Mouse (Mus musculus) left cerebral cortex, adult 9 months (tissue): ENCODE data around the gene Mrtfa.

Experiments
- DNase-seq, 2 experiments: peaks; one replicate each; pipeline ENCODE4 v3.0.0; 2022; ENCODE audit warnings: low spot score in 2 of 2

Mrtfa gene

DNA sequence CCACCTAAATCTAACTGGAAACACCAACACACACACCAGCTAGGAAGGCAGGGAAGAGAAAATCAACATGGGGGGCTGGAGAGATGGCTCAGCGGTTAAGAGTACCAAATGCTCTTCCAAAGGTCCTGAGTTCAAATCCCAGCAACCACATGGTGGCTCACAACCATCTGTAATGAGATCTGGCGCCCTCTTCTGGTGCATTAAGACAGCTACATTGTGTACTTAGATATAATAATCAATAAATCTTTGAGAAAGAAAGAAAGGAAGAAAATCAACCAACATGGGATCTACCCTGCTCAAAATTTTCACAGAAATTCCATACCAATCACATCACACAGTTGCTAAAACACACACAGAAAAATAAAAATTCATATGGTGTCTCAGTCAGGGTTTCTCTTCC, 34.1 kb downstream of the Mrtfa start:
- no peak for DNase-seq

DNA sequence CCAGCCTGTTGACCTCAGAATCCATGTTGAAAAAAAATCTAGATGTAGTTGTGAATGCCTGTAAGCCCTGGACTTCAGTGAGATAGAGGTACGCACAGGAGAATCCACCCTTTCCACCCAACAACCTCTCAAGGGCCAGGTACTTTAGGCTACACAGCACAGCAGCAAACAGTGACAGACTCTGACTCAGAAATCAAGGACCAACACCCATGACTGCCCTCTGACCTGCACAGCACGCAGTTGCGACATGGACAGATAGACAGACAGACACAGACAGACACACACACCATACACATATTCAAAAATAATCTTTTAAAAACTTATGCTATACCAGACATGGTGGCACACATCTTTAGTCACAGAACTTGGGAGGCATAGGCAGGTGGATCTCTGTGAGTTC, 34.7 kb downstream of the Mrtfa start:
- DNase-seq, result no peak

GRCm38 (mm10) chr15:81154846-81155624, 35.5 kb downstream of the Mrtfa start:
- DNase-seq, result no peak

DNA sequence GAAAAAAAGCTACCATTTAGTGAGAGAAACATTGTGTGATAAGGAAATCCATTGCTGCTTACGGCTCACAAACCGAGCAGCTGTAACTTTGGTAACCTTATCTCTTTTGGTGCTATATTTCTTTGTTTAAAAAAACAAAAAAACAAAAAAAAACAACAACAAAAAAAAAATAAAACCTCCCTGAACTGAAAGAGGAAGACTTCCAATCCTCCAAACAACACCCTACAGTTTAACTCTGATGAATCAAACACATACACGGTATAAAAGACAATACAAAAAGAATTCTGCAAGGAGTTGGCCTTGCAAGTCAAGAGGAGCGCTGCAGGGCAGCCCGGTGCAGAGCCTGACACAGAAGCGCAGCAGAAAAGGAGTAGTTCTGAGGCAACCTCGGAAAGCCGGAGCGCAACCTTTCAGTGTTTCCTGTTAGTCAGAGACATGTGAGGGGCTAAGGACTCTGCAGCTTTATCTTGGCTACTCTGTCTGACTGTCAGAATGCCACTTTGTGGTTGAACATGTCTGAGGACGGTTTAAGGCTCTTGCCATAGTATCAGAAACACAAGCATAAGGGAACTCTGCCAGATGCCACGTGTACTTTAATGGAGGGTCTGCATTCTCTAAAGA, 48.5 kb downstream of the Mrtfa start:
- DNase-seq, result no peak

DNA sequence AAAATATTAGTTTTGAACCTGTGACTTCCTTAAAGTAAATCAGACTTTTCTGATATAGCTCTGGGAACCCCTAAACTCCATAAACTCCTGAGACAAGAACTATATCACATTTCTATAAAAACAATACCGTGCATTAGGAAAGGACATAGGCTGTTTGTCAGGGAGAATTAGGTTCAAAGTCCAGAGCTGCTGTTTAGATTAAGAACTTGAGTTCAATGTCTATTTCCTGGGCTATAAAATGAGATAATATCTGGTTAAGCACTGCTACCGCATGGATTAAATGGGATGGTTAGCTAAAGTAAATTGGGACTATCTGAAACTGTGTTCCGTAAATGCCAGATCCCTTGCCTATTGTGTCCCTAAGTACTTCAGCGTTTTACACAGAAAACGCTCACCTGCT, 50.6 kb downstream of the Mrtfa start:
- no peak for DNase-seq

DNA sequence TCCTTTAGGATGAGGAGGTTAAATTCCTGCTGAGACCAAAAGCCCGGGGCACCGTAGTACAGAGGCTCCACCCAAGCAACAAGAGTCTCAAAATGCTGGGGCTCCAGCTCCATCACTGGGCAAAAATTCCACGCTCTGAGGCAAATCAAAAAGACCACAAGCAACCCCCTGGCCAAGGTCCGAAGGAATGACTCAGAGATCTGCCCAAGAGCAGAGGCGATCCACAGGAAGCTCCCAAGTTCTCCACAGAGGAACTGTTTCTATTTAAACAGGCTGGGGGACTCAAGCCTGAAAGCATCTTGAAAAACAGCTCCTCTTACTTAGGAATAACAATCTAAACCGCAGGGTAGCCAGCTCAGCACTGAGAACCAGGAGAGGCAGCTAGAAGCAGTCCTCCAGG, 53.3 kb downstream of the Mrtfa start:
- DNase-seq, result no peak

DNA sequence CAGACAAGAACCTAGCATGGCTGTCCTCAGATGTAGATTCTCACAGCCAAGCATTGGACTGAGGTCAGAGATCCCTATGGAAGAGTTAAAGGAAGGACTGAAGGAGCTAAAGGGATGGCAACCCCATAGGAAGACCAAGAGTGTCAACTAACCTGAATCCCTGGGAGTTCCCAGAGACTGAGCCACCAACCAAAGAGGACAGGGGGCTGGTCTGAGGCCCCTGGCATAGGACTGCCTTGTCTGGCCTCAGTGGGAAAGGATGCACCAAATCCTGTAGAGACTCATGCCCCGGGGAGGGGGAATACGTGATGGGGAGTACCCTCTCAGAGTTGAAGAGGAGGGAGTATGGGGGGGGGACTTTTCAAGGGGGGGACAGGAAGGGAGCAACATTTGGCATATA, 56.8 kb downstream of the Mrtfa start:
- DNase-seq, result no peak

DNA sequence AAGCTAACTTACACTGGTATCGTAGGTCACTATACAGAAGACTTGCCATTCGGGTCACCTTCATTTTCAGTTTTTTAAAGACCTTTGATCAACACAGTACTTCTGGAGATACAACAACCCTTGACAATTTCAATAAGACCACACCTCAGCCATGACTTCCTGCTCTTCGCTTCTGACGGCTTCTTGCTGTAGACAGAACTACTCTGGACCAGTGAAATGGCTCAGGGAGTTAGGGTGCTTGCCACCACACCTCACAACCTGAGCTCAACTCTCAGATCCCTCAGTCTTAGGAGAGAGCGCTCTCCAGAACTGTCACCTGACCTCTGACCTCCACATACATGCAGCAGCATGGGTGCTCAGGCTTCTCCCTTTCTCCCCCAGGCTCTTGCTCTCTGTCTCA, 59.4 kb downstream of the Mrtfa start:
- no peak for DNase-seq

- peak in 1 of 2 experiments; percentile 17 for DNase-seq
These were observed 60.6 kb downstream of the Mrtfa start for GRCm38 (mm10) chr15:81129970-81130369.

- DNase-seq, result no peak
These were observed 62.3 kb downstream of the Mrtfa start for GRCm38 (mm10) chr15:81128155-81128838.

DNA sequence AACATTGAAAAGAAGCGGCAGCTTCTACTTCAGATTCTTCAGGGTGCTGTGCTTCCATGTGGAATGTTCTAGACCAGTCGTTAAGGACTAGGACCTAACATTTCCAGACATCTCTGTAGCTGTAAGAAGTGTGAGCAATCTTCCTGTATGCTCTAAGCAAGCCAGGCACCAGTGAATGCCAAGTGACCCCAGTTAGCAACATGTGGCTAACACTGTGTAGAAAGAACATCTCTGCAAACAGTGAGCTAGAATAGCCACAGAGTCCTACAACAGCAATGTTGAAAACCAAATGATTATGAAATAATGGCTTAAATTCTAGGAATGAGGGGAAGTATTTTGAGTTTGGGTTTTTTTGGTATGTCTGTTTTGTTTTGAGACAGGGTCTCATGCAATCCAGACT, 66.3 kb downstream of the Mrtfa start:
- no peak for DNase-seq

DNA sequence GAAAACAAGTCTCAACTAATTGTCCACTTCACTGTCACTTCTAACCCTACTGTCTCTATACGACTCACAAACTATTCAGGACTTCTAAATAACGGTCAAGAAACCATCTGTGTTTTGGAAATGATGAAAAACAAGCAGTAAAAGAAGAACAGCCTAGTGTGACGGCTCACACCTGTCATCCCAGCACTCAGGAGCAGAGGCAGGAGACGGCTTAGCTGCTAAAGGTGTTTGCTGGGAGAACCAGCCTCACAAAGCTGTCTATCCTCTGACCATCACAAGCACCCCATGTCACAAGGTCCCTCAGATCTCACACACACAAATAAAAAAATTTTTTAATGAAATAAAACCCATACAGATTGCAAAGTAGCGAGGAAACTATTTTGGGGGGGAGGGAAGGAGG, 67.4 kb downstream of the Mrtfa start:
- DNase-seq, result no peak

DNA sequence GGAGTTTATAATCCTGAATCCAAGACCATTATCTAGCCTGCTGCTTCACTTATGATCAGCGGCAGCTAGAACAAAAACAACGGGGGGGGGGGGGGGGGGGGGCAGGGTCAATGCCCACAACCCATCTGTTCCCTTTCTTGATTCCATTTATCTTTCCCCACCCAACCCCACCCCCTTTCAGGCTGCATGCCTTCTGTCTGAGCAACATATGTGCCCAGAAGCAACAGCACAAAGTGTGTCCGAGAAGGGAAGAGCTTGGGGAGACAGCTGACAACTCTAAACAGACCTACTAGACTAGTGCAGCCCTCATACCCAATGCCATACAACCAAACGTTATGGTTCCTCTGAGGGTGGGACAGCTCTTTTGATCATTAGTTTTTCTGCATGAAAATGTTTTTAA, 68.0 kb downstream of the Mrtfa start:
- DNase-seq, result no peak

DNA sequence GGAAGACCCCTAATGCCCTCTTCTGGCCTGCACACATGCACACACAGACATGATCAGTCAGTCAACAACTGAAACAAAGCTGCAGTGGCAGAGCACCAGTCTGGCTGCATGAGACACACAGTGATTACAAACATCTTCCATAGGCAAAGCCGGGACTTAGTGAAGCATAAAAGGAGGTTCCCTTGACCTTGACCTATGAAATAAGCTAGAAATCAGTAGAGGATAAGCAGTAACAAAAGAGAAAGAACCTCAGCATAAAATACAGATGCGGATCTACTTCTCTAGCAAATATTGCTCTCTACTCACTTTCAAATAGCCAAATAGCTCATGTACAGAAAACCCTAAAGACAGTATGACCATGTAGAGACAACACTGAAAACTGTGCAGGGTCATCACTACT, 68.5 kb downstream of the Mrtfa start:
- no peak for DNase-seq

DNA sequence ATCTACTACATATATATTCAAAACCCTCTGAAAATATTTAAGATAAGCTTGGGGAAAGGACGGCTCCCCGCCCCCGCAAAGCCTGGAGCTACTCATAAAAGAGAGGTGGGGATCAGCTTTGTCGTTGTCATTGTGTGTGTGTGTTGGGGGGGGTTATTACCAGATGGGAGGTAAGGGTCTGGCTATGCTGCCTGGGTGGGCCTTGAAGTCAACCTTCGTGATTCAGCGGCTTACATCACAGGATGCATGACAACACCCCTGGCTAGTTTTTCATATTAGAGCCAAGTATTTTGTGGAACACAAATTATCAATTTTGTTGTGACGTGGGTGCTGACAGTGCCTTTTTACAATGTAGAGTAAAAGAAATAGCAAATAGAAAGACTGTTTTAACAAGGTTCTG, 69.6 kb downstream of the Mrtfa start:
- DNase-seq, result no peak

DNA sequence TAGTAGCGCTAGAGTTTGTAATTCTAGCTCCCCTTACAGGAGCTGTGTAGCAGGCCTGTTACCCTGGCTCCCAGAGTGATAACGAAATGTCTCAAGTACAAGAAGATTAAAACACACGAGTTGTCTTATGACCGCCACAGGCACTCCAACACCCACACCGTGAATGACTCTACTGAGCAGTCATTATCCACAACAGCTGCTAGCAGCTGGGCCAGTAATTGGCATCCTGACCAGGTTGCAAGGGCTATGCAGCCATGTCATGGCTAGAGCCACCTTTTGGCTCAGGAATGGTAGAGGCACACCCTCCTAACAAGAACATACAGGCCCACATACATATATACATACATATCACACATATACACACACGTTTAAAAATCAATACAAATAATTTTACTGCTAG, 70.4 kb downstream of the Mrtfa start:
- no peak for DNase-seq

- no peak for DNase-seq
These were observed 72.3 kb downstream of the Mrtfa start for GRCm38 (mm10) chr15:81118226-81118625.

DNA sequence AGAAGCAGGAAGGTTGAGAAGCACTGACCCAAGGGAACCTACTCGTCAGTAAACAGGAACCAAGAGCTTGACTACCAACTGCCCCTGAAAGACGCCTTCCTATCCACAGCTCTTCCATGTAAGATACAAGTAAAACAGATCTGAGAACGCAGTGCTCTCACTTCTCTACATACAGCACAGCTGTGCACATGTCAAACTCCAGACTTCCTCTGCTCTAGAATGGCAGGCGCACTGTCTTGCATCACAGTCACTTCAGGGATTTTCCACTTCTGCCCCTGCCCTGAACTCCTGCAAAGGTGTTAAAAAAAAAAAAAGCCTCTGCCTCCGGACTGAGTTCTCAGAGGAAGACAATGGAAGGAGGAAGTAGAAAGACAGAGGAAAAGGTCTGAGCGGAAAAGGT, 78.0 kb downstream of the Mrtfa start:
- DNase-seq, result no peak

- no peak for DNase-seq
These were observed 80.2 kb downstream of the Mrtfa start for GRCm38 (mm10) chr15:81110315-81110714.

DNA sequence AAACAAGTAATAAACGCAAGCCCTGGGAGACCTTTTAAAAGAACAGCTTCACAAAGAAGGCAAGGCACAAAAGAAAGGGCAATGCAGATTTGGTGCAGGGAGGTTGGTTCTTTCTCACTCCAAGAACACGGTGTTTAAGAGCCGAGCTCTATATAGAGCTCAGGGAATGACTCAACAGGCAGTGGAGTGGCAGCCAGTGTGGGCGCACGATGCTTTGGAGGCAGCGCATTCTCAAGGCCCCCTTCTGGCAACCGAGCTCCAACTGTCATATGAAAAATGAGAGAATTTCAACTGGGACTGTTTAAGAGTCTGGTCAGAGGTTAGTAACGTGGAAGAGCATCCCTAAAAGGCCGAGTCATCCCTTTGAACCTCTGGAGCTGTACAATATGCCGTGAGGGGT, 84.6 kb downstream of the Mrtfa start:
- DNase-seq, result peak; percentile 75 to 84

DNA sequence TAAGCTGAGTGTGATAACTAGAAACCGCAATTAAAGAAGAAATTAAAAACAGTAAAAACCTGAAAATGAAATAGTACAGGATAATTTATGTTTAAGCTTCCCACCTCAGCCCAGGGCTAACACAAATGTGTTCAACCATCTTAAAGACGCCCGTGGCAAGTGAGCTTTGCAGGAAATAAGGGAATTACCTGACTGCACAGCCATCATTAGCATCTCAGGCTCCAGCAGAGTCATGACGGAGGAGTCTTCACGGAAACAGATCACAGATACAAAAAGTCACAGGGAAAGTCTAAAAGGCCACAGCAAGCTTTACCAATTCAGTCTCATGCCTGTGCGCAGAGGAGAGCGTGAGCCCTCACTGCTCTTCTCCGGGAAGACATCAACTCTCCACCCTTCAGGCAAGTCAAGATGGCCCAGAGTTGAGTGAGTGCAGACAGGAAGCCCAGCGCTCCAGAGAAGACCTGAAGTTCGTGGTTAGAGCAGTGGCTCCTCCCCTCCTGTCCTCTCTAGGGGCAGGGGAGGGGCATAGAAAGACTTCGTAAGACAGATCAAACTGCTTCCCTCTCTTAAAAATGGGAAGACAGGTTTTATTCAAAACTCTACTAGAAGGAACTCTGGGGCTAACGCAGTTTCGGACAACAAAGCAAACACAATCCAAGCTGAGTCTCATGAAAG, 85.8 kb downstream of the Mrtfa start:
- peak in 1 of 2 experiments; percentile 53 for DNase-seq

- DNase-seq, result peak in 1 of 2 experiments; percentile 20
These were observed 87.1 kb downstream of the Mrtfa start for GRCm38 (mm10) chr15:81103500-81103899.
